Mouse (Mus musculus) Patski (cell line): Measurements from ENCODE around the gene Prc1. TPM values are rescaled to one million over a fixed set of nuclear protein-coding genes. Genes with fewer than 3 reads are reported as not detected.
A peak's percentile ranks its signal among the peaks of the same experiment; 100 is the strongest.

Experiments used
- ATAC-seq: fragments of 100-300 bp; one replicate; pipeline ENCODE4 v1.8.0; 2021
- CTCF ChIA-PET: fragments of 350-600 bp; sonication (Branson Sonifier 250); formaldehyde crosslinking; loops from one replicate; lab custom pipeline; 2022; ENCODE audit warnings: inconsistent platforms; lab: Charles Lee
- POLR2A ChIA-PET: fragments of 350-600 bp; sonication (Branson Sonifier 250); formaldehyde crosslinking; loops from one replicate; lab custom pipeline; 2022; ENCODE audit warnings: antibody characterized with exemption, inconsistent platforms; lab: Charles Lee
- DNase-seq: peaks from one replicate; pipeline ENCODE4 v3.0.0-alpha.2; 2011; ENCODE audit warnings: low read depth, low spot score
- H3K27me3 ChIP-seq: fragments of 371-371 bp; one replicate; pipeline ENCODE4 v1.5.1; 2021
- CTCF ChIP-seq: fragments of 100-300 bp; IDR thresholded peaks from one replicate; pipeline ENCODE4 v1.5.1; 2021
- in situ Hi-C: fragments of 300-500 bp; cut with MboI; formaldehyde crosslinking; loops from 3 replicates; pipeline ENCODE4 v1.11.1; 2018; ENCODE audit warnings: low pct_unique_long_range_greater_than_20kb, mixed read lengths
- polyA plus RNA-seq: library from polyadenylated mRNA; unstranded; gene quantifications from one replicate; pipeline ENCODE4 v1.2.3, GENCODE M21; 2021

The Prc1 gene
- polyA plus RNA-seq, 1 experiment from 2014 or later = 93.8 TPM

GRCm38 (mm10) chr7:80283226-80283918, 10.9 kb upstream of the Prc1 start:
- ChIA-PET CTCF (interaction anchor here (1.0 kb wide), 1 partner anchor 56 kb away, joined by 3 read pairs; no protein-coding TSS in a partner anchor), POLR2A (no interaction called here)
- ATAC-seq (no peak), DNase-seq (no peak)
- no peak for TF ChIP-seq CTCF
- in situ Hi-C loops = no loop called here
- H3K27me3 ChIP-seq = no peaks in the 10 kb centered on the region

GRCm38 (mm10) chr7:80284391-80284790, 9.9 kb upstream of the Prc1 start:
- POLR2A ChIA-PET = no interaction called here
- no peaks in the 10 kb centered on the region for H3K27me3 ChIP-seq
- in situ Hi-C loops = no loop called here
- DNase-seq = no peak
- ATAC-seq = no peak
- CTCF ChIA-PET = interaction anchor here (1.3 kb wide), 1 partner anchor 9 kb away, joined by 4 read pairs; the partner anchor contains the start of gene Prc1
- TF ChIP-seq CTCF = no peak

GRCm38 (mm10) chr7:80285725-80286124, 8.5 kb upstream of the Prc1 start:
- ChIA-PET POLR2A (no interaction called here), CTCF (no interaction called here)
- H3K27me3 ChIP-seq = no peaks in the 10 kb centered on the region
- DNase-seq (no peak), ATAC-seq (no peak)
- TF ChIP-seq CTCF = no peak
- in situ Hi-C loops = no loop called here

GRCm38 (mm10) chr7:80287736-80288135, 6.5 kb upstream of the Prc1 start:
- no peak for TF ChIP-seq CTCF
- ATAC-seq (no peak), DNase-seq (no peak)
- in situ Hi-C loops = no loop called here
- POLR2A ChIA-PET = interaction anchor here (0.9 kb wide), 1 partner anchor 10 kb away, joined by 4 read pairs; no protein-coding TSS in a partner anchor
- CTCF ChIA-PET = no interaction called here
- H3K27me3 ChIP-seq = no peaks in the 10 kb centered on the region

GRCm38 (mm10) chr7:80294764-80295648, 756 bp downstream of the Prc1 start:
- POLR2A ChIA-PET = no interaction called here

GRCm38 (mm10) chr7:80296462-80296861, 2.2 kb downstream of the Prc1 start:
- no peak for DNase-seq
- POLR2A ChIA-PET = interaction anchor here (0.6 to 0.7 kb wide), 2 partner anchors 27 to 42 kb away, joined by 4 to 5 read pairs; no protein-coding TSS in a partner anchor
- ATAC-seq = no peak
- H3K27me3 ChIP-seq = no peaks in the 10 kb centered on the region
- no peak for TF ChIP-seq CTCF
- in situ Hi-C loops = no loop called here
- CTCF ChIA-PET = interaction anchor here (1.2 kb wide), 1 partner anchor 20 kb away, joined by 3 read pairs; no protein-coding TSS in a partner anchor

More at GRCm38 (mm10) chr7:80294764-80295648, 756 bp downstream of the Prc1 start:
- DNase-seq = no peak
- in situ Hi-C loops = no loop called here
- no peak for TF ChIP-seq CTCF
- no peaks in the 10 kb centered on the region for H3K27me3 ChIP-seq
- no peak for ATAC-seq
- CTCF ChIA-PET = interaction anchor here (2.1 kb wide), 1 partner anchor 13 kb away, joined by 6 read pairs; no protein-coding TSS in a partner anchor

- DNase-seq = no peak
- no peaks in the 10 kb centered on the region for H3K27me3 ChIP-seq
- no peak for ATAC-seq
- POLR2A ChIA-PET = interaction anchor here (0.6 to 0.7 kb wide), 2 partner anchors 26 to 41 kb away, joined by 4 to 5 read pairs; no protein-coding TSS in a partner anchor
- in situ Hi-C loops = no loop called here
- no peak for TF ChIP-seq CTCF
- CTCF ChIA-PET = interaction anchor here (1.2 kb wide), 1 partner anchor 20 kb away, joined by 3 read pairs; no protein-coding TSS in a partner anchor
Measured at GRCm38 (mm10) chr7:80297041-80297440, 2.8 kb downstream of the Prc1 start.

- POLR2A ChIA-PET = no interaction called here
- DNase-seq = peak; percentile 24
- CTCF ChIA-PET = no interaction called here
- H3K27me3 ChIP-seq = no peaks in the 10 kb centered on the region
- no peak for TF ChIP-seq CTCF
- no peak for ATAC-seq
- in situ Hi-C loops = no loop called here
Measured at GRCm38 (mm10) chr7:80298754-80299153, 4.5 kb downstream of the Prc1 start.

GRCm38 (mm10) chr7:80299568-80299967, 5.3 kb downstream of the Prc1 start:
- no peak for ATAC-seq
- TF ChIP-seq CTCF = no peak
- ChIA-PET POLR2A (no interaction called here), CTCF (interaction anchor here (0.9 to 1.8 kb wide), 2 partner anchors 19 to 41 kb away, joined by 3 to 4 read pairs; partner anchors contain the start of gene Unc45a)
- in situ Hi-C loops = no loop called here
- H3K27me3 ChIP-seq = no peaks in the 10 kb centered on the region
- DNase-seq = no peak

GRCm38 (mm10) chr7:80301522-80301921, 7.3 kb downstream of the Prc1 start:
- ChIA-PET POLR2A (interaction anchor here (0.5 to 1.5 kb wide), 3 partner anchors 16 to 250 kb away, joined by 3 to 6 read pairs (median 4); no protein-coding TSS in a partner anchor), CTCF (interaction anchor here (0.8 to 1.4 kb wide), 4 partner anchors 9 to 46 kb away, joined by 3 to 4 read pairs (median 3); no protein-coding TSS in a partner anchor)
- TF ChIP-seq CTCF = no peak
- DNase-seq (no peak), ATAC-seq (no peak)
- in situ Hi-C loops = no loop called here
- H3K27me3 ChIP-seq = no peaks in the 10 kb centered on the region
